In genomic region chr2:61837243-61837806, GRCm38 (mm10) we compare ENCODE assay signal across 24 mouse cellular contexts. TPM values are rescaled to one million over a fixed set of nuclear protein-coding genes. Genes with fewer than 3 reads are reported as not detected.
DNase-seq lines count a peak whose midpoint lies in the region; ATAC-seq and TF ChIP-seq lines count a peak whose summit lies in the region.
"Had no signal": no experiment of that assay in that cellular context is flagged by ENCODE, and none has a peak within 500 bp of the region (broad histone marks: within the 10 kb centered on the region; RNA-seq: fewer than 3 reads in every experiment).

No protein-coding gene starts in this region.

- TF ChIP-seq EP300 in heart, adult 2 months (IDR thresholded peaks at IDR 0.05; ENCODE audit: insufficient read depth, low read depth, low read length) = no peak

- peak; percentile 46 for ATAC-seq in forebrain, embryonic 15.5 days (replicated peaks)
- no peak for ATAC-seq in forebrain, embryonic 12.5 days (ENCODE audit: low FRiP score)
- no peak for ATAC-seq in midbrain, embryonic 16.5 days
- ATAC-seq: intestine, postnatal 0 days had no signal

- no peak overlapping the region for H3K4me2 ChIP-seq in forebrain, embryonic 15.5 days (replicated peaks)
- no peak overlapping the region for H3K4me2 ChIP-seq in forebrain, embryonic 12.5 days
- H3K4me2 ChIP-seq in midbrain, embryonic 16.5 days (ENCODE audit: low read length) = no peak overlapping the region
- H3K4me2 ChIP-seq: heart, embryonic 11.5 days; hindbrain, embryonic 12.5 days; hindbrain, embryonic 15.5 days had no signal

- no peak overlapping the region for H3K9ac ChIP-seq in forebrain, embryonic 15.5 days (replicated peaks)
- H3K9ac ChIP-seq in forebrain, embryonic 12.5 days = no peak overlapping the region
- no peak overlapping the region for H3K9ac ChIP-seq in midbrain, embryonic 16.5 days (ENCODE audit: low read depth, low read length)
- no peak overlapping the region for H3K9ac ChIP-seq in heart, adult 2 months (ENCODE audit: low read depth, low read length)
- H3K9ac ChIP-seq: hindbrain, embryonic 12.5 days; hindbrain, embryonic 15.5 days had no signal

- DNase-seq in cerebellum, postnatal 14 days = peak; percentile 3 to 19
- DNase-seq in cerebellum, adult 9-11 months = no peak
- DNase-seq in brain, embryonic 14.5 days (ENCODE audit: low read depth) = peak; percentile 89
- DNase-seq in heart, adult 2 months = no peak
- DNase-seq: adrenal gland, adult 2 months; adrenal gland, postnatal 14 days; B cell, adult 2 months; cerebellum, adult 18-20 months; cerebellum, adult 9-10 months; gastrocnemius, postnatal 25 days; kidney, adult 2 months had no signal

- TF ChIP-seq POLR2A in brain, embryonic 14.5 days (IDR thresholded peaks at IDR 0.05; ENCODE audit: borderline replicate concordance, extremely low read depth, insufficient read depth, insufficient read length, poor library complexity, severe bottlenecking) = no peak
- TF ChIP-seq POLR2A in heart, adult 2 months (IDR thresholded peaks at IDR 0.05; ENCODE audit: insufficient read depth, low read depth, low read length) = no peak

- no peak overlapping the region for H3K4me3 ChIP-seq in forebrain, embryonic 15.5 days
- no peak overlapping the region for H3K4me3 ChIP-seq in forebrain, embryonic 12.5 days (replicated peaks)
- no peak overlapping the region for H3K4me3 ChIP-seq in midbrain, embryonic 16.5 days (ENCODE audit: low read depth, low read length)
- H3K4me3 ChIP-seq in heart, adult 2 months = no peak overlapping the region
- H3K4me3 ChIP-seq: hindbrain, embryonic 12.5 days; hindbrain, embryonic 15.5 days had no signal

- no peaks in the 10 kb centered on the region for H3K36me3 ChIP-seq in forebrain, embryonic 15.5 days
- H3K36me3 ChIP-seq in forebrain, embryonic 12.5 days (replicated peaks) = no peaks in the 10 kb centered on the region
- no peaks in the 10 kb centered on the region for H3K36me3 ChIP-seq in midbrain, embryonic 16.5 days (ENCODE audit: control insufficient read depth, insufficient read depth, low read length)
- H3K36me3 ChIP-seq in heart, adult 2 months (ENCODE audit: control insufficient read depth, insufficient read depth, low read length) = no peaks in the 10 kb centered on the region
- H3K36me3 ChIP-seq: G1E; hindbrain, embryonic 12.5 days; hindbrain, embryonic 15.5 days had no signal

- WGBS in forebrain, embryonic 15.5 days = 49% methylated on average over 2 of the region's 2 CpGs
- WGBS in forebrain, embryonic 12.5 days = 77% methylated on average over 2 of the region's 2 CpGs
- WGBS in midbrain, embryonic 16.5 days = 74% methylated on average over 2 of the region's 2 CpGs
- WGBS in heart, adult 2 months = 65% methylated on average over 2 of the region's 2 CpGs

- H3K4me1 ChIP-seq in forebrain, embryonic 15.5 days = no peaks in the 10 kb centered on the region
- no peaks in the 10 kb centered on the region for H3K4me1 ChIP-seq in forebrain, embryonic 12.5 days
- H3K4me1 ChIP-seq in midbrain, embryonic 16.5 days (ENCODE audit: control insufficient read depth, insufficient read depth, low read length) = no peaks in the 10 kb centered on the region
- no peaks in the 10 kb centered on the region for H3K4me1 ChIP-seq in heart, adult 2 months (ENCODE audit: control insufficient read depth, insufficient read depth, low read length)
- H3K4me1 ChIP-seq: hindbrain, embryonic 12.5 days; hindbrain, embryonic 15.5 days had no signal

- intact Hi-C loops in heart, adult 2 months (cut with DNase I) = no loop called here

- H3K27me3 ChIP-seq in forebrain, embryonic 15.5 days = no peaks in the 10 kb centered on the region
- no peaks in the 10 kb centered on the region for H3K27me3 ChIP-seq in forebrain, embryonic 12.5 days
- H3K27me3 ChIP-seq in midbrain, embryonic 16.5 days (ENCODE audit: control insufficient read depth, insufficient read depth, low read depth, low read length) = no peaks in the 10 kb centered on the region
- H3K27me3 ChIP-seq in heart, adult 2 months (ENCODE audit: control insufficient read depth, insufficient read depth, low read length) = no peaks in the 10 kb centered on the region
- H3K27me3 ChIP-seq: CH12.LX; hindbrain, embryonic 12.5 days; hindbrain, embryonic 15.5 days had no signal

- no peaks in the 10 kb centered on the region for H3K9me3 ChIP-seq in forebrain, embryonic 15.5 days
- no peaks in the 10 kb centered on the region for H3K9me3 ChIP-seq in forebrain, embryonic 12.5 days
- H3K9me3 ChIP-seq in midbrain, embryonic 16.5 days (replicated peaks; ENCODE audit: control insufficient read depth, low read length, poor library complexity, severe bottlenecking) = no peaks in the 10 kb centered on the region
- H3K9me3 ChIP-seq: G1E; hindbrain, embryonic 12.5 days; hindbrain, embryonic 15.5 days had no signal

- no peak for TF ChIP-seq CTCF in brain, embryonic 14.5 days (IDR thresholded peaks at IDR 0.05; ENCODE audit: borderline replicate concordance, extremely low read depth, insufficient read depth, insufficient read length)
- TF ChIP-seq CTCF in heart, adult 2 months (IDR thresholded peaks at IDR 0.05) = no peak

- H3K27ac ChIP-seq in forebrain, embryonic 15.5 days (replicated peaks) = no peak overlapping the region
- no peak overlapping the region for H3K27ac ChIP-seq in forebrain, embryonic 12.5 days
- no peak overlapping the region for H3K27ac ChIP-seq in midbrain, embryonic 16.5 days (ENCODE audit: low read length)
- H3K27ac ChIP-seq in heart, adult 2 months = no peak overlapping the region
- H3K27ac ChIP-seq: hindbrain, embryonic 12.5 days; hindbrain, embryonic 15.5 days had no signal

- H3K79me2 ChIP-seq in heart, adult 2 months (replicated peaks; ENCODE audit: control insufficient read depth, insufficient read depth, low read length) = no peaks in the 10 kb centered on the region

RNA-seq across cellular contexts. Expression of gene Tbr1, which starts 34.6 kb away (rescaled TPM):
- polyA plus RNA-seq in forebrain, embryonic 15.5 days (2015; fragmentation: Nextera tagmentation; extraction: Ambion mirVana) = 60.8 and 61.6 TPM in 2 replicates
- 42.2 and 45.3 TPM in 2 replicates for polyA plus RNA-seq in forebrain, embryonic 12.5 days (2016; fragmentation: Nextera tagmentation; extraction: Ambion mirVana)
- 33.8 and 60.1 TPM in 2 replicates for polyA plus RNA-seq in brain, embryonic 14.5 days (2012; rRNA removed)
- polyA plus RNA-seq in midbrain, embryonic 16.5 days (2015; fragmentation: Nextera tagmentation; extraction: Ambion mirVana) = 2.4 and 3.3 TPM in 2 replicates
- under 1 TPM in 1 of 2 experiments, not detected in 1; 0.09 TPM for total RNA-seq in heart, adult 2 months (2021)
- not detected in 2 replicates for polyA plus RNA-seq in heart, adult 2 months (2012; rRNA removed)
- total RNA-seq: adrenal gland, adult 2 months; adrenal gland, postnatal 14 days; gastrocnemius, adult 8-10 months; gastrocnemius, postnatal 25 days; heart, adult 8-10 months; heart, postnatal 25 days had no signal
- polyA plus RNA-seq: heart, embryonic 14.5 days; intestine, postnatal 0 days had no signal

Comparison
In these comparisons a context has a peak if more than half of its experiments do, and no peak if none do; other contexts are left out.
1. DNase-seq: peak in cerebellum, postnatal 14 days (2 of 2) and brain, embryonic 14.5 days (single experiment); none in cerebellum, adult 9-11 months (single experiment) and heart, adult 2 months (0 of 2).